12 mouse cellular contexts compared by ENCODE assay signal in genomic region chrX:169826947-169827346, GRCm38 (mm10). TPM values are rescaled to one million over a fixed set of nuclear protein-coding genes. Genes with fewer than 3 reads are reported as not detected.
DNase-seq lines count a peak whose midpoint lies in the region; ATAC-seq lines count a peak whose summit lies in the region.
"Had no signal": no experiment of that assay in that cellular context is flagged by ENCODE, and none has a peak within 500 bp of the region (broad histone marks: within the 10 kb centered on the region; RNA-seq: fewer than 3 reads in every experiment).

No protein-coding gene starts in this region.

- peaks cover 13% of the 10 kb centered on the region; the same call in 1 of the 2 replicates for H3K27me3 ChIP-seq in hindbrain, embryonic 15.5 days
- H3K27me3 ChIP-seq in midbrain, embryonic 13.5 days, result peaks cover 15% of the 10 kb centered on the region; the same call in 1 of the 2 replicates

- no peaks in the 10 kb centered on the region for H3K9me3 ChIP-seq in hindbrain, embryonic 15.5 days
- no peaks in the 10 kb centered on the region for H3K9me3 ChIP-seq in midbrain, embryonic 13.5 days

- ATAC-seq in hindbrain, embryonic 15.5 days (ENCODE audit: low FRiP score, low read depth), result peak; percentile 61; the same call in 1 of the 2 replicates
- peak; percentile 80 for ATAC-seq in midbrain, embryonic 13.5 days
- ATAC-seq: liver, postnatal 0 days had no signal

- H3K27ac ChIP-seq in hindbrain, embryonic 15.5 days (replicated peaks), result no peak overlapping the region
- H3K27ac ChIP-seq in midbrain, embryonic 13.5 days, result peak overlapping the region; percentile 67

- peak overlapping the region; percentile 19; the same call in 1 of the 2 replicates for H3K4me2 ChIP-seq in hindbrain, embryonic 15.5 days
- peak overlapping the region; percentile 26; the same call in 1 of the 2 replicates for H3K4me2 ChIP-seq in midbrain, embryonic 13.5 days (replicated peaks)

- 0 out of 2 replicates have a peak, but pooled peaks cover 3% of the 10 kb centered on the region for H3K4me1 ChIP-seq in hindbrain, embryonic 15.5 days (replicated peaks)
- peaks cover 20% of the 10 kb centered on the region for H3K4me1 ChIP-seq in midbrain, embryonic 13.5 days (replicated peaks)

- peak; percentile 26 to 40 for DNase-seq in cerebellum, adult 18-20 months
- DNase-seq in cerebellum, postnatal 4 days (ENCODE audit: low spot score in 2 of 2), result peak; percentile 12 to 22
- DNase-seq in kidney, postnatal 14 days, result no peak
- DNase-seq in liver, result no peak
- DNase-seq in kidney, postnatal 4 days, result no peak
- no peak for DNase-seq in ovary, adult 18-20 months (ENCODE audit: low spot score)
- DNase-seq: adrenal gland, adult 8-10 months; heart, adult 11 months; kidney, adult 2 months; liver, postnatal 0 days had no signal

- no peaks in the 10 kb centered on the region for H3K36me3 ChIP-seq in hindbrain, embryonic 15.5 days
- no peaks in the 10 kb centered on the region for H3K36me3 ChIP-seq in midbrain, embryonic 13.5 days

- WGBS in hindbrain, embryonic 15.5 days, result 31% methylated on average over 10 of the region's 10 CpGs
- WGBS in midbrain, embryonic 13.5 days, result 31% methylated on average over 10 of the region's 10 CpGs

- H3K9ac ChIP-seq in hindbrain, embryonic 15.5 days, result no peak overlapping the region
- no peak overlapping the region for H3K9ac ChIP-seq in midbrain, embryonic 13.5 days (replicated peaks)
- H3K9ac ChIP-seq: liver, postnatal 0 days had no signal

- H3K4me3 ChIP-seq in hindbrain, embryonic 15.5 days, result no peak overlapping the region
- no peak overlapping the region for H3K4me3 ChIP-seq in midbrain, embryonic 13.5 days (replicated peaks)

RNA-seq across cellular contexts. Expression of gene 4933400A11Rik, which starts 47.5 kb away (rescaled TPM):
- 0.16 and 0.20 TPM in 2 replicates for polyA plus RNA-seq in hindbrain, embryonic 15.5 days (2015; fragmentation: Nextera tagmentation; extraction: Ambion mirVana)
- not detected in 2 replicates for polyA plus RNA-seq in midbrain, embryonic 13.5 days (2015; fragmentation: Nextera tagmentation; extraction: Ambion mirVana)
- polyA plus RNA-seq: kidney, adult 2 months; liver, postnatal 0 days had no signal

Comparison
In these comparisons a context has a peak if more than half of its experiments do, and no peak if none do; other contexts are left out.
1. DNase-seq: peak in cerebellum, adult 18-20 months (2 of 2) and cerebellum, postnatal 4 days (2 of 2); none in kidney, postnatal 14 days (single experiment), liver (single experiment), kidney, postnatal 4 days (0 of 2) and ovary, adult 18-20 months (single experiment).